Mouse (Mus musculus): ENCODE results near the gene Ksr1. TPM values are rescaled to one million over a fixed set of nuclear protein-coding genes. Genes with fewer than 3 reads are reported as not detected.

The Ksr1 gene
- polyA plus RNA-seq, 1 experiment from 2014 or later = 2.8 TPM

GRCm38 (mm10) chr11:79083018-79083441, 63.2 kb downstream of the Ksr1 start:
- WGBS = 81% methylated on average over 11 of the region's 11 CpGs
- Histone ChIP-seq H3K36me3 (replicated peaks) (no peaks in the 10 kb centered on the region), H3K27me3 (ENCODE audit: poor library complexity, severe bottlenecking) (no peaks in the 10 kb centered on the region), H3K9me3 (no peaks in the 10 kb centered on the region), H3K27ac (peak overlapping the region; percentile 44), H3K4me3 (no peak overlapping the region), H3K4me1 (peaks cover 23% of the 10 kb centered on the region)
- DNase-seq (ENCODE audit: extremely low spot score, low spot score) = no peak

GRCm38 (mm10) chr11:79080965-79081891, 65.0 kb downstream of the Ksr1 start:
- Histone ChIP-seq H3K4me3 (no peak overlapping the region), H3K9me3 (no peaks in the 10 kb centered on the region), H3K36me3 (replicated peaks) (no peaks in the 10 kb centered on the region), H3K27me3 (ENCODE audit: poor library complexity, severe bottlenecking) (no peaks in the 10 kb centered on the region), H3K4me1 (peaks cover 16% of the 10 kb centered on the region; the same call in 1 of the 2 replicates), H3K27ac (peak overlapping the region; percentile 12; the same call in 1 of the 2 replicates)
- 84% methylated on average over 16 of the region's 16 CpGs for WGBS
- no peak for DNase-seq (ENCODE audit: extremely low spot score, low spot score)

GRCm38 (mm10) chr11:79080081-79080480, 66.1 kb downstream of the Ksr1 start:
- Histone ChIP-seq H3K27ac (no peak overlapping the region), H3K27me3 (ENCODE audit: poor library complexity, severe bottlenecking) (no peaks in the 10 kb centered on the region), H3K4me1 (peaks cover 26% of the 10 kb centered on the region; the same call in 1 of the 2 replicates), H3K36me3 (replicated peaks) (no peaks in the 10 kb centered on the region), H3K4me3 (no peak overlapping the region), H3K9me3 (no peaks in the 10 kb centered on the region)
- 89% methylated on average over 6 of the region's 6 CpGs for WGBS
- no peak for DNase-seq (ENCODE audit: extremely low spot score, low spot score)

GRCm38 (mm10) chr11:79076484-79076883, 69.7 kb downstream of the Ksr1 start:
- WGBS = 85% methylated on average over 12 of the region's 12 CpGs
- Histone ChIP-seq H3K27ac (0 out of 2 replicates have a peak overlapping the region, but pooled peaks have one; percentile 30), H3K4me3 (no peak overlapping the region), H3K9me3 (no peaks in the 10 kb centered on the region), H3K27me3 (ENCODE audit: poor library complexity, severe bottlenecking) (no peaks in the 10 kb centered on the region), H3K36me3 (replicated peaks) (peaks cover 2% of the 10 kb centered on the region; the same call in 1 of the 2 replicates), H3K4me1 (peaks cover 23% of the 10 kb centered on the region; the same call in 1 of the 2 replicates)
- no peak for DNase-seq (ENCODE audit: extremely low spot score, low spot score)

GRCm38 (mm10) chr11:79075044-79075443, 71.2 kb downstream of the Ksr1 start:
- DNase-seq (ENCODE audit: extremely low spot score, low spot score) = no peak
- 65% methylated on average over 3 of the region's 3 CpGs for WGBS
- Histone ChIP-seq H3K9me3 (no peaks in the 10 kb centered on the region), H3K4me1 (peaks cover 29% of the 10 kb centered on the region), H3K4me3 (no peak overlapping the region), H3K27ac (no peak overlapping the region), H3K36me3 (replicated peaks) (peaks cover 2% of the 10 kb centered on the region; the same call in 1 of the 2 replicates), H3K27me3 (ENCODE audit: poor library complexity, severe bottlenecking) (no peaks in the 10 kb centered on the region)

GRCm38 (mm10) chr11:79074611-79075010, 71.6 kb downstream of the Ksr1 start:
- Histone ChIP-seq H3K4me1 (peaks cover 33% of the 10 kb centered on the region), H3K27ac (no peak overlapping the region), H3K36me3 (replicated peaks) (peaks cover 2% of the 10 kb centered on the region; the same call in 1 of the 2 replicates), H3K4me3 (no peak overlapping the region), H3K9me3 (no peaks in the 10 kb centered on the region), H3K27me3 (ENCODE audit: poor library complexity, severe bottlenecking) (no peaks in the 10 kb centered on the region)
- WGBS = 89% methylated on average over 3 of the region's 3 CpGs
- DNase-seq (ENCODE audit: extremely low spot score, low spot score) = no peak

- no peak overlapping the region for H3K4me3 ChIP-seq
- H3K9me3 ChIP-seq = no peaks in the 10 kb centered on the region
- no peak for DNase-seq (ENCODE audit: extremely low spot score, low spot score)
- no peaks in the 10 kb centered on the region for H3K27me3 ChIP-seq (ENCODE audit: poor library complexity, severe bottlenecking)
- peaks cover 40% of the 10 kb centered on the region for H3K4me1 ChIP-seq
- WGBS = 97% methylated on average over 4 of the region's 4 CpGs
- peaks cover 2% of the 10 kb centered on the region; the same call in 1 of the 2 replicates for H3K36me3 ChIP-seq (replicated peaks)
- no peak overlapping the region for H3K27ac ChIP-seq
These were observed 72.6 kb downstream of the Ksr1 start for GRCm38 (mm10) chr11:79073583-79073982.

GRCm38 (mm10) chr11:79072108-79072507, 74.1 kb downstream of the Ksr1 start:
- 93% methylated on average over 8 of the region's 8 CpGs for WGBS
- DNase-seq (ENCODE audit: extremely low spot score, low spot score) = no peak
- Histone ChIP-seq H3K36me3 (replicated peaks) (peaks cover 2% of the 10 kb centered on the region; the same call in 1 of the 2 replicates), H3K4me1 (peaks cover 40% of the 10 kb centered on the region), H3K27me3 (ENCODE audit: poor library complexity, severe bottlenecking) (no peaks in the 10 kb centered on the region), H3K27ac (no peak overlapping the region), H3K9me3 (no peaks in the 10 kb centered on the region), H3K4me3 (no peak overlapping the region)

GRCm38 (mm10) chr11:79071082-79071972, 74.9 kb downstream of the Ksr1 start:
- Histone ChIP-seq H3K4me1 (peaks cover 38% of the 10 kb centered on the region), H3K27ac (peak overlapping the region; percentile 60), H3K36me3 (replicated peaks) (peaks cover 2% of the 10 kb centered on the region; the same call in 1 of the 2 replicates), H3K9me3 (no peaks in the 10 kb centered on the region), H3K4me3 (no peak overlapping the region), H3K27me3 (ENCODE audit: poor library complexity, severe bottlenecking) (no peaks in the 10 kb centered on the region)
- 82% methylated on average over 7 of the region's 7 CpGs for WGBS
- no peak for DNase-seq (ENCODE audit: extremely low spot score, low spot score)

GRCm38 (mm10) chr11:79069453-79070153, 76.6 kb downstream of the Ksr1 start:
- no peak for DNase-seq (ENCODE audit: extremely low spot score, low spot score)
- no peaks in the 10 kb centered on the region for H3K27me3 ChIP-seq (ENCODE audit: poor library complexity, severe bottlenecking)
- 71% methylated on average over 10 of the region's 10 CpGs for WGBS
- peaks cover 40% of the 10 kb centered on the region for H3K4me1 ChIP-seq
- H3K36me3 ChIP-seq (replicated peaks) = peaks cover 2% of the 10 kb centered on the region; the same call in 1 of the 2 replicates
- H3K27ac ChIP-seq = peak overlapping the region; percentile 60
- no peak overlapping the region for H3K4me3 ChIP-seq
- no peaks in the 10 kb centered on the region for H3K9me3 ChIP-seq

GRCm38 (mm10) chr11:79067172-79067571, 79.0 kb downstream of the Ksr1 start:
- no peaks in the 10 kb centered on the region for H3K36me3 ChIP-seq (replicated peaks)
- no peak overlapping the region for H3K4me3 ChIP-seq
- H3K4me1 ChIP-seq = peaks cover 45% of the 10 kb centered on the region
- no peaks in the 10 kb centered on the region for H3K9me3 ChIP-seq
- 94% methylated on average over 4 of the region's 4 CpGs for WGBS
- DNase-seq (ENCODE audit: extremely low spot score, low spot score) = no peak
- H3K27me3 ChIP-seq (ENCODE audit: poor library complexity, severe bottlenecking) = no peaks in the 10 kb centered on the region
- H3K27ac ChIP-seq = 0 out of 2 replicates have a peak overlapping the region, but pooled peaks have one; percentile 37

- no peaks in the 10 kb centered on the region for H3K27me3 ChIP-seq (ENCODE audit: poor library complexity, severe bottlenecking)
- no peak overlapping the region for H3K4me3 ChIP-seq
- H3K36me3 ChIP-seq (replicated peaks) = no peaks in the 10 kb centered on the region
- H3K27ac ChIP-seq = 0 out of 2 replicates have a peak overlapping the region, but pooled peaks have one; percentile 44
- H3K9me3 ChIP-seq = no peaks in the 10 kb centered on the region
- DNase-seq (ENCODE audit: extremely low spot score, low spot score) = no peak
- H3K4me1 ChIP-seq = peaks cover 46% of the 10 kb centered on the region
- 94% methylated on average over 2 of the region's 2 CpGs for WGBS
These were observed 80.0 kb downstream of the Ksr1 start for GRCm38 (mm10) chr11:79066191-79066530.
